Mouse (Mus musculus) testis, adult 2 months (tissue): ENCODE measurements around the gene Ankfn1.

Experiments used
- CTCF ChIP-seq: fragments of 200-500 bp; IDR thresholded peaks from 2 replicates; pipeline ENCODE4 v1.5.1; 2012; ENCODE audit warnings: low read depth, mild to moderate bottlenecking, inconsistent platforms, low read length, moderate library complexity; ENCODE audit not compliant: control insufficient read depth, insufficient read depth, insufficient replicate concordance
- POLR2A ChIP-seq: fragments of 200-500 bp; IDR thresholded peaks from 2 replicates; pipeline ENCODE4 v1.6.1; 2012; ENCODE audit warnings: low read depth, mild to moderate bottlenecking, inconsistent platforms, low read length, moderate library complexity; ENCODE audit not compliant: control insufficient read depth

GRCm38 (mm10) chr11:89718491-89718982 lies 58.9 kb downstream of the Ankfn1 start:
- TF ChIP-seq POLR2A (no peak), CTCF (no peak)
